Mouse (Mus musculus) skeletal muscle tissue, adult 2 months (tissue): ENCODE measurements at regions not wholly inside any gene's neighbourhood (a gene's known extent, or its start where the extent isn't known, plus 50 kb on each side); places are given as distances from the start of the nearest gene placed in this dataset.

Experiments
- DNase-seq: peaks from one replicate; pipeline ENCODE4 v3.0.0-alpha.2; 2012; ENCODE audit warnings: low read depth, low spot score

GRCm38 (mm10) chr11:111706882-111707281 lies 640.9 kb downstream of the Kcnj2 start:
- no peak for DNase-seq

GRCm38 (mm10) chr11:111715401-111715800 lies 649.4 kb downstream of the Kcnj2 start:
- DNase-seq, result no peak

- no peak for DNase-seq
These were observed 656.3 kb downstream of the Kcnj2 start for GRCm38 (mm10) chr11:111722276-111722675.

- no peak for DNase-seq
These were observed 662.2 kb downstream of the Kcnj2 start for GRCm38 (mm10) chr11:111728148-111728547.

GRCm38 (mm10) chr11:111732096-111732495 lies 666.1 kb downstream of the Kcnj2 start:
- no peak for DNase-seq

GRCm38 (mm10) chr11:111735446-111735845 lies 669.5 kb downstream of the Kcnj2 start:
- peak; percentile 13 for DNase-seq

GRCm38 (mm10) chr11:111735961-111736360 lies 670.0 kb downstream of the Kcnj2 start:
- peak; percentile 64 for DNase-seq

- no peak for DNase-seq
These were observed 677.4 kb downstream of the Kcnj2 start for GRCm38 (mm10) chr11:111743356-111743755.

GRCm38 (mm10) chr11:111747262-111747946 lies 681.4 kb downstream of the Kcnj2 start:
- DNase-seq, result no peak

GRCm38 (mm10) chr11:111747947-111748322 lies 682.0 kb downstream of the Kcnj2 start:
- DNase-seq, result no peak

- no peak for DNase-seq
These were observed 682.5 kb downstream of the Kcnj2 start for GRCm38 (mm10) chr11:111748496-111748895.

- no peak for DNase-seq
These were observed 688.8 kb downstream of the Kcnj2 start for GRCm38 (mm10) chr11:111754735-111755134.

- no peak for DNase-seq
These were observed 697.1 kb downstream of the Kcnj2 start for GRCm38 (mm10) chr11:111763081-111763480.

- DNase-seq, result no peak
These were observed 700.5 kb downstream of the Kcnj2 start for GRCm38 (mm10) chr11:111766371-111767011.

GRCm38 (mm10) chr11:111767012-111767392 lies 701.0 kb downstream of the Kcnj2 start:
- no peak for DNase-seq

GRCm38 (mm10) chr11:111774108-111774679 lies 708.2 kb downstream of the Kcnj2 start:
- no peak for DNase-seq

- no peak for DNase-seq
These were observed 715.4 kb downstream of the Kcnj2 start for GRCm38 (mm10) chr11:111781321-111781720.

GRCm38 (mm10) chr11:111791267-111791926 lies 725.4 kb downstream of the Kcnj2 start:
- no peak for DNase-seq

- DNase-seq, result no peak
These were observed 735.1 kb downstream of the Kcnj2 start for GRCm38 (mm10) chr11:111801033-111801432.

GRCm38 (mm10) chr11:111816176-111816775 lies 750.3 kb downstream of the Kcnj2 start:
- DNase-seq, result no peak

- DNase-seq, result no peak
These were observed 752.2 kb downstream of the Kcnj2 start for GRCm38 (mm10) chr11:111818124-111818523.

- no peak for DNase-seq
These were observed 754.4 kb downstream of the Kcnj2 start for GRCm38 (mm10) chr11:111820356-111820755.
